Mouse (Mus musculus): ENCODE measurements at regions not wholly inside any gene's neighbourhood (a gene's known extent, or its start where the extent isn't known, plus 50 kb on each side); places are given as distances from the start of the nearest gene placed in this dataset.

- H3K27me3 ChIP-seq (ENCODE audit: insufficient read depth, poor library complexity, severe bottlenecking), result peaks cover 52% of the 10 kb centered on the region
- no peak overlapping the region for H3K27ac ChIP-seq
- 89% methylated on average over 15 of the region's 15 CpGs for WGBS
These were observed 340.1 kb downstream of the Diras2 start for GRCm38 (mm10) chr13:52190848-52191590.

GRCm38 (mm10) chr13:52196917-52197316 is 334.2 kb downstream of the Diras2 start:
- WGBS, result 74% methylated on average over 5 of the region's 5 CpGs
- no peak for DNase-seq (ENCODE audit: low spot score)
- Histone ChIP-seq H3K4me3 (no peak overlapping the region), H3K36me3 (no peaks in the 10 kb centered on the region), H3K9me3 (no peaks in the 10 kb centered on the region), H3K4me1 (replicated peaks) (peaks cover 53% of the 10 kb centered on the region), H3K27ac (no peak overlapping the region), H3K27me3 (ENCODE audit: insufficient read depth, poor library complexity, severe bottlenecking) (peaks cover 83% of the 10 kb centered on the region)

More at GRCm38 (mm10) chr13:52190848-52191590, 340.1 kb downstream of the Diras2 start:
- no peak for DNase-seq (ENCODE audit: low spot score)
- peaks cover 52% of the 10 kb centered on the region for H3K4me1 ChIP-seq (replicated peaks)
- H3K36me3 ChIP-seq, result no peaks in the 10 kb centered on the region
- H3K9me3 ChIP-seq, result no peaks in the 10 kb centered on the region
- H3K4me3 ChIP-seq, result no peak overlapping the region

- H3K9me3 ChIP-seq, result no peaks in the 10 kb centered on the region
- H3K4me1 ChIP-seq (replicated peaks), result peaks cover 46% of the 10 kb centered on the region
- H3K4me3 ChIP-seq, result no peak overlapping the region
- 72% methylated on average over 7 of the region's 7 CpGs for WGBS
- peak overlapping the region; percentile 50 for H3K27ac ChIP-seq
- DNase-seq (ENCODE audit: low spot score), result no peak
- peaks cover 74% of the 10 kb centered on the region for H3K27me3 ChIP-seq (ENCODE audit: insufficient read depth, poor library complexity, severe bottlenecking)
- no peaks in the 10 kb centered on the region for H3K36me3 ChIP-seq
These were observed 332.3 kb downstream of the Diras2 start for GRCm38 (mm10) chr13:52198649-52199348.

- Histone ChIP-seq H3K4me3 (no peak overlapping the region), H3K27ac (no peak overlapping the region)
- 88% methylated on average over 1 of the region's 1 CpGs for WGBS
These were observed 328.7 kb downstream of the Diras2 start for GRCm38 (mm10) chr13:52202372-52202771.

GRCm38 (mm10) chr13:52205951-52206350 is 325.1 kb downstream of the Diras2 start:
- no peak for DNase-seq (ENCODE audit: low spot score)
- Histone ChIP-seq H3K36me3 (no peaks in the 10 kb centered on the region), H3K4me3 (no peak overlapping the region), H3K4me1 (replicated peaks) (no peaks in the 10 kb centered on the region), H3K9me3 (no peaks in the 10 kb centered on the region), H3K27ac (no peak overlapping the region), H3K27me3 (ENCODE audit: insufficient read depth, poor library complexity, severe bottlenecking) (0 out of 2 replicates have a peak, but pooled peaks cover 12% of the 10 kb centered on the region)
- 79% methylated on average over 4 of the region's 4 CpGs for WGBS

More at GRCm38 (mm10) chr13:52202372-52202771, 328.7 kb downstream of the Diras2 start:
- H3K4me1 ChIP-seq (replicated peaks), result peaks cover 15% of the 10 kb centered on the region
- no peak for DNase-seq (ENCODE audit: low spot score)
- no peaks in the 10 kb centered on the region for H3K36me3 ChIP-seq
- H3K9me3 ChIP-seq, result no peaks in the 10 kb centered on the region
- H3K27me3 ChIP-seq (ENCODE audit: insufficient read depth, poor library complexity, severe bottlenecking), result peaks cover 44% of the 10 kb centered on the region

- 88% methylated on average over 5 of the region's 5 CpGs for WGBS
These were observed 314.7 kb downstream of the Diras2 start for GRCm38 (mm10) chr13:52216343-52216742.

GRCm38 (mm10) chr13:52217066-52217465 is 314.0 kb downstream of the Diras2 start:
- peaks cover 29% of the 10 kb centered on the region for H3K27me3 ChIP-seq (ENCODE audit: insufficient read depth, poor library complexity, severe bottlenecking)
- H3K9me3 ChIP-seq, result 0 out of 2 replicates have a peak, but pooled peaks cover 5% of the 10 kb centered on the region
- peaks cover 5% of the 10 kb centered on the region for H3K4me1 ChIP-seq (replicated peaks)
- WGBS, result 87% methylated on average over 5 of the region's 5 CpGs
- no peaks in the 10 kb centered on the region for H3K36me3 ChIP-seq
- DNase-seq (ENCODE audit: low spot score), result no peak
- H3K27ac ChIP-seq, result no peak overlapping the region
- H3K4me3 ChIP-seq, result no peak overlapping the region

More at GRCm38 (mm10) chr13:52216343-52216742, 314.7 kb downstream of the Diras2 start:
- no peaks in the 10 kb centered on the region for H3K4me1 ChIP-seq (replicated peaks)
- H3K36me3 ChIP-seq, result no peaks in the 10 kb centered on the region
- no peak overlapping the region for H3K27ac ChIP-seq
- H3K27me3 ChIP-seq (ENCODE audit: insufficient read depth, poor library complexity, severe bottlenecking), result peaks cover 22% of the 10 kb centered on the region
- no peak overlapping the region for H3K4me3 ChIP-seq
- 0 out of 2 replicates have a peak, but pooled peaks cover 5% of the 10 kb centered on the region for H3K9me3 ChIP-seq
- no peak for DNase-seq (ENCODE audit: low spot score)

- no peak for DNase-seq (ENCODE audit: low spot score)
- no peaks in the 10 kb centered on the region for H3K36me3 ChIP-seq
- H3K9me3 ChIP-seq, result 0 out of 2 replicates have a peak, but pooled peaks cover 5% of the 10 kb centered on the region
- 76% methylated on average over 7 of the region's 7 CpGs for WGBS
- H3K4me1 ChIP-seq (replicated peaks), result peaks cover 12% of the 10 kb centered on the region
- peaks cover 35% of the 10 kb centered on the region for H3K27me3 ChIP-seq (ENCODE audit: insufficient read depth, poor library complexity, severe bottlenecking)
- no peak overlapping the region for H3K4me3 ChIP-seq
- no peak overlapping the region for H3K27ac ChIP-seq
These were observed 313.3 kb downstream of the Diras2 start for GRCm38 (mm10) chr13:52217741-52218140.

GRCm38 (mm10) chr13:52222315-52223097 is 308.6 kb downstream of the Diras2 start:
- H3K27ac ChIP-seq, result peak overlapping the region; percentile 54
- H3K4me3 ChIP-seq, result no peak overlapping the region
- peaks cover 23% of the 10 kb centered on the region for H3K4me1 ChIP-seq (replicated peaks)
- H3K27me3 ChIP-seq (ENCODE audit: insufficient read depth, poor library complexity, severe bottlenecking), result peaks cover 52% of the 10 kb centered on the region
- no peaks in the 10 kb centered on the region for H3K36me3 ChIP-seq
- WGBS, result 25% methylated on average over 11 of the region's 11 CpGs
- peak; percentile 12 for DNase-seq (ENCODE audit: low spot score)
- H3K9me3 ChIP-seq, result 0 out of 2 replicates have a peak, but pooled peaks cover 5% of the 10 kb centered on the region

- Histone ChIP-seq H3K4me3 (no peak overlapping the region), H3K9me3 (0 out of 2 replicates have a peak, but pooled peaks cover 5% of the 10 kb centered on the region), H3K4me1 (replicated peaks) (peaks cover 23% of the 10 kb centered on the region), H3K27ac (peak overlapping the region; percentile 54), H3K27me3 (ENCODE audit: insufficient read depth, poor library complexity, severe bottlenecking) (peaks cover 52% of the 10 kb centered on the region), H3K36me3 (no peaks in the 10 kb centered on the region)
- WGBS, result 34% methylated on average over 6 of the region's 6 CpGs
- peak; percentile 27 for DNase-seq (ENCODE audit: low spot score)
These were observed 307.7 kb downstream of the Diras2 start for GRCm38 (mm10) chr13:52223098-52223962.

GRCm38 (mm10) chr13:52233971-52234370 is 297.1 kb downstream of the Diras2 start:
- 80% methylated on average over 5 of the region's 5 CpGs for WGBS
- no peaks in the 10 kb centered on the region for H3K9me3 ChIP-seq
- H3K36me3 ChIP-seq, result no peaks in the 10 kb centered on the region
- no peaks in the 10 kb centered on the region for H3K27me3 ChIP-seq (ENCODE audit: insufficient read depth, poor library complexity, severe bottlenecking)
- no peak overlapping the region for H3K4me3 ChIP-seq
- 0 out of 2 replicates have a peak, but pooled peaks cover 5% of the 10 kb centered on the region for H3K4me1 ChIP-seq (replicated peaks)
- no peak for DNase-seq (ENCODE audit: low spot score)
- H3K27ac ChIP-seq, result no peak overlapping the region

GRCm38 (mm10) chr13:52236105-52236504 is 295.0 kb downstream of the Diras2 start:
- DNase-seq (ENCODE audit: low spot score), result peak; percentile 13
- H3K4me1 ChIP-seq (replicated peaks), result 0 out of 2 replicates have a peak, but pooled peaks cover 5% of the 10 kb centered on the region
- no peaks in the 10 kb centered on the region for H3K27me3 ChIP-seq (ENCODE audit: insufficient read depth, poor library complexity, severe bottlenecking)
- no peaks in the 10 kb centered on the region for H3K36me3 ChIP-seq
- no peaks in the 10 kb centered on the region for H3K9me3 ChIP-seq
- H3K4me3 ChIP-seq, result no peak overlapping the region
- H3K27ac ChIP-seq, result no peak overlapping the region
- 64% methylated on average over 10 of the region's 10 CpGs for WGBS

All from hindbrain, embryonic 10.5 days (tissue).